Mouse (Mus musculus): ENCODE measurements around the gene Esrp2.

Esrp2 gene

DNA sequence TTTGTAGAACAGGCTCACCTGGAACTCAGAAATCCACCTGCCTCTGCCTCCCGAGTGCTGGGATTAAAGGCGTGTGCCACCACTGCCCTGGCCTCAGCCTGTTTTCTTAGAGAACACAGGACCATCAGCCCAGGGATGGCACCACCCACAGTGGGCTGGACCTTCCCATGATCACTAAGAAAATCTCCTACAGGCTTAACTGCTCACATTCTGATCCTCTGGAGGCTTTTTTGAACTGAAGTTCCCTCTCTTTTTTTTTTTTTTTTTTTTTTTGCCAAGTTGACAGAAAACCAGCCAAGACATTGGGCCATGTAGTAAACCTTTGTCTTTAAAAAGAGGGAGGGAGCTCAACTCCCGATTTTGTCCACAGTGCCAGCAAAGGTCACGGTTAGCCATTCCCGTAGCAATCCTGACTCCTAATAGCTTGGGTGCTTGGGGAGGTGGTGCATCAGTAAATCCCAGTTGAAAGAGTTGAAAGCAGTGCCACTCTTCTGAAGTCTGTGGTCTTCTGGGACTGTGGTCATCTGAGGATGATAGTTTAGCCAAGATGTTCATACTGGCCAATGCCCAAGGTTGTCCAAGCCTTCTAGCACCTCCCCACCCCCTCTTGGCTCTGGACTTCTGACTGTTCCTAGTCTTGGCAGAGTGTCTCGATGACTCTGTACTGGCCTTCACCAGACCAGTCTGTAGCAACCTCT lies 11.2 kb upstream of the Esrp2 start:
- DNase-seq (ENCODE audit: low spot score) = no peak

DNA sequence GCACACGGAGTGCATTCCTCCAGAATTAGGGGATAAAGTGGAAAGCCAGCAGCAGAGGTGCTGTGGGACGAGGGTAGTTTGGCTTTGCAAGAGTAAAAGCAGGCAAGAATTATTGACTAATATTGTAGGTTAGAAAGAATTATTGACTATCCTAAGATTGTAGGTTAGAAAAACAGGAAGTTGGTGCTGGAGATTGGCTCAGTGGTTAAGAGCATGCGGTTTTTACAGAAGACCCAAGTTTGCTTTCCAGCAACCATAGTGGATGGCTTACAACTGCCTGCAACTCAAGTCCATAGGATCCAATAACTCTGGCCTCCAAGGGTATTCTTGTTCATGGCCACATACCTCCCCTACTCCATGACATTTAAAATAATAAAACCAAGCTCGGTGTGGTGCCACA lies 9.2 kb upstream of the Esrp2 start:
- DNase-seq (ENCODE audit: low spot score) = no peak

DNA sequence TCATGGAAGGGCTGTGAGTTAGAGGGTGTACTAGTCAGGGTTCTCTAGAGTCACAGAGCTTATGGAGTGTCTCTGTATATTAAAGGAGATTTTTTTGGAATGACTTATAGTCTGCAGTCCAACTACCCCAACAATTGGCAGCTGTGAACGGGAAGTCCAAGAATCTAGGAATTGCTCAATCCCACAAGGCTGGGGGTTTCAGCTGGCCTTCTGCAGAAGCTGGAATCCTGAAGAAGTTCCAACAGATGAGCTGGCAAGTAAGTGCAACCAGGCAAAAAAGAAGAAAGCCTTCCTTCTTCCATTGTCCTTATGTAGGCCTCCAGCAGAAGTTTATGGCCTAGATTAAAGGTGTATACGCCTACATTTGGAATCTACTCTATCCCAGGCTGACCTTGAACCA lies 8.6 kb upstream of the Esrp2 start:
- no peak for DNase-seq (ENCODE audit: low spot score)

GRCm38 (mm10) chr8:106140769-106141168 lies 4.0 kb upstream of the Esrp2 start:
- peak; percentile 89 for DNase-seq (ENCODE audit: low spot score)

GRCm38 (mm10) chr8:106140191-106140590 lies 3.4 kb upstream of the Esrp2 start:
- DNase-seq (ENCODE audit: low spot score) = no peak

DNA sequence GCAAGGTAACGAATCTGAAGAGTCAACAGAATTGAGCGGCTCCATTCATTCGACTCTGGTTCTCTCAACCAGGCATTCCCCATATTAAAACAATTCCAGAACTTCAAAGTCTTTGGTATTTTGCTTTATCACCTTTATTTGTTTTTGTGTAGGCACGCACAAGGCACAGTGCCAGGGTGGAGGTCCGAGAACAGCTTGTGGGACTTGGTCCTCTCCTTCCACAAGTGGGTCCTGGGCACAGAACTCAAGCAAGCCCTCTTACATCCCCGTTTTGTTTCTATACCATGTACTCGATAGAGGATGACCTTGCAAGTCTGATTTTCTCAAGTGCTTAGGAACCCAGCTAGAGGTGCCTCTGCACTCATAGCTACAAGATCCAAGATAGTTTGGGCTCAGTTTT lies 1.8 kb upstream of the Esrp2 start:
- no peak for DNase-seq (ENCODE audit: low spot score)

DNA sequence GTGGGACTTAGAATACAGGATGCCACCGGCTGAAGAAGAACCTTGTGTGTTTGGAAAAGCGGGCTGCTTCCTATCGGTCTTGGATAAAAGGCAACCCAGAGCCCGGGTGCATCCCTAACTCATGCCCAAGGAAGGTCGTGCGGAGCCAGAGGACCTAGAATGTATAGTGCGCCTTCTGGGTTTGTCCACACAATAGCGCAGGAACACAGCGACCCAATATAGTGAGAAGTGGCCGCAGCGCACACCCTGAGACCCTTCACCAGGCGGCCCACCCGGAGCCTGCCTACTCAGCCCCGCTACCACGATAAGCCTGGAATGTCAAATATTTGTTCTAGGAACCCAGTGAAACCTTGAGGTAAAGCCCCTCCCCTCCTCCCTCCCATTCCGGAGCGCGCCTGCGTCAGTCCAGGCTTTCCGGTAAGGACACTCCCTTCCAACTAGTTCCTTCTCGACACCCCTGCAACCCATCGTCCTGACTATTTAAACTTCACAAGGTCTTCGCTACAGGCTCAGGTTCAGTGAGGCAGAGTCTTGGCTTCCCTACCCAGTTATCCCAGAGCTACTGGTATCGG lies 1.2 kb upstream of the Esrp2 start:
- peak; percentile 77 for DNase-seq (ENCODE audit: low spot score)

DNA sequence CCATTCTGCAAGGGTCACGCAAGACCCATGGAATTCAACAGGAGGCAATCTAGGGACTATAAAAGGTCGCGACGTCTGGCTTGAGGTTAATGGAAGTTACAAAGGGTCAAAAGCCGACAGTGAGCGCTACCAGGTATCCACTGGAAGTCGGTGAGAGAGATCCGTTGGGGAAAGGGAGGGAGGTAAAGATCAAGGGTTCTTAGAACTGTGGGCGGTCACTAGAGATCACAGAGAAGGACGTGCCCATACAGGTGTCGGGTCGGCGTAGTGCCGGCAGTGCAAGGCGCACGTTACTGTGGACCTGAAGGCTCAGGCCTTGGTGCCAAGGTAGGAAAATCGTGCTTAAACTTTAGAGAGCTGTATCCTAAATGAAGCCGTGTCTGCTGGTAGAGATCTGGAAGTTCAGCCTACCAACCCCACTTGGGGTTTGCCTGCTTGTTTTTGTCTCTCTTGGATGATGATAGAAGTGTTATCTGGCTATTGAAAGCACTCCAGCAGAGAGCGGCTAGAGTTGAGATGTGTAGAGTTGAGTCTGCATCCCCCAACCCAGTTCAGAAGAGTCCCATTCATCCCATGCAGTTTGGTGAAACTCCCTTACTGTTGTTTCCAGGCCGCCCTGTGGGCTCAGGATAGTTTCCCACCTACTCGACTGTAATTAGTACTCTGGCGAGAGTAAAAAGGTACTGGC lies 588 bp upstream of the Esrp2 start:
- no peak for DNase-seq (ENCODE audit: low spot score)

GRCm38 (mm10) chr8:106135672-106136071 lies 1.1 kb downstream of the Esrp2 start:
- DNase-seq (ENCODE audit: low spot score) = no peak

DNA sequence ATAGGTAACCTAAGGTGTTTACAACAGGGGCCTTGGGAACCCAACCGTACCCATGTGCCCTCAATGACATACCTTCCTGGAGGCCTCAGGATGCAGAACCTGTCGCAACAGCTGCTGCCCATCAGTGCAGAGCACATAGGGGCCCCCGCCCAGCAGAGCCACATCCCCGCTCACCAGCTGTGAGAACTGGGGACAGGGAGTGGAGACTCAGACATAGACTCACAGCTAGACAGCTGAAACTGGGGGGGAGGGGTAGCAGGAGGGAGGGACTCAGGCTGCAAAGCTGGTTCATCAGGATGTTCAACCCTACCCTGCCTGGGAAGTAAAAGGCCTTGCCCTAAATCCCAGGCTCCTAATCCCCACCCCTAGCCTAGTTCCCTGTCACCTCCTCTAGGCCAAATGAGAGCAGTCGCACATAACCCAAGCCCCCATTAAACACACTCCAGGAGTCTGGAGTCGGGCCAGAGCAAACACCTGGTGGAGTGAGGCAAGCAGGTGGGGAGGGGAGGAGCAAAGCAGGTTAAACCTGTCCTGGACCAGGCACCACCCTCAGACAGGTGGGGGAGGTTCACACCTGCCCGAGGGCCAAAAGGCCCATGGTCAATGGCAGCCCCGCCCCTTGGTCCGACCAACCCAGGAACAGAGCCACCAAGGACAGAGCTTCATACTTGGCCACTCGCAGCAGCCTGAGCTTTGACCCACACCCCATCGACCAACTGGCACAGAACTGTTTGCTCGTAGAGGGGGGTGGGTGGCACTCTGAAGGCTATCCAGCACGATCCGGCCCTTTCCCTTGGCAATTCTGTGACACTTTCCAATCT lies 1.8 kb downstream of the Esrp2 start:
- no peak for DNase-seq (ENCODE audit: low spot score)

- no peak for DNase-seq (ENCODE audit: low spot score)
Measured at GRCm38 (mm10) chr8:106133946-106134345, 2.8 kb downstream of the Esrp2 start.

- DNase-seq (ENCODE audit: low spot score) = no peak
Measured at GRCm38 (mm10) chr8:106133526-106133925, 3.2 kb downstream of the Esrp2 start.

- DNase-seq (ENCODE audit: low spot score) = no peak
Measured at GRCm38 (mm10) chr8:106132356-106132755, 4.4 kb downstream of the Esrp2 start.

DNA sequence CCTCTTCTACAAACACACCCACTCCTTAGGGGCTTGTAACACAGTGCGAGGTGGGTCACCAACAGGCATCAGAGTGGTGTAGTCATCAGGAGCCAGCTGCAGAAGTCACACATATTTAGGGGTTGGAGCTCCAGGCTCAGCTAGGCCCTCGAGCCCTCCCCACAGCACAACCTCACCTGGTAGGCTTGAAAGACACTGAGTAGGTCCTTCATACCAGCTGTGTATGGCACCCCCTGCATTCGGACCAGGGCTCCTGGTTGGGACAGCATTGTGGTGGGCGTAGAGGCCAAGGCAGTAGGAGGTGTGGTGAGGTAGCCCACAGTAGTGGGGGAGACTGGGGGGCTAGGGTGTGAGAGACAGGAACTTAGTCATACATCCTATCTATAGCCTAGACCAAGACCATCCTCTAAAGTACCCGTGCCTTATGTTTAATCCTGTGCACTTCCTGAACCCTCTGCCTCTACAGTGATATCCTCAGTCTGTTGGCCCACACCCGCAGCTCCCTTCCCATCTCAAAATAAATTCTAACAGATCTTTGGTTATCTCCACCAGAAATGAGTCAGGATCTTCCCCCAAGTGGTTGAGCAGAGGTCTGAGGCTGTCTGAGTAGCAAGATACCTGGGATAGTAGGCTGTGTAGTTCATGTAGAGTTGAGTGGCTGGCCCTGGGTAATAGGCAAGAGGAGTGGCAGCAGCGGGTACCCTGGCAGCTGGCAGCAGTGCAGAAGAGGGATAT lies 5.1 kb downstream of the Esrp2 start:
- no peak for DNase-seq (ENCODE audit: low spot score)

DNA sequence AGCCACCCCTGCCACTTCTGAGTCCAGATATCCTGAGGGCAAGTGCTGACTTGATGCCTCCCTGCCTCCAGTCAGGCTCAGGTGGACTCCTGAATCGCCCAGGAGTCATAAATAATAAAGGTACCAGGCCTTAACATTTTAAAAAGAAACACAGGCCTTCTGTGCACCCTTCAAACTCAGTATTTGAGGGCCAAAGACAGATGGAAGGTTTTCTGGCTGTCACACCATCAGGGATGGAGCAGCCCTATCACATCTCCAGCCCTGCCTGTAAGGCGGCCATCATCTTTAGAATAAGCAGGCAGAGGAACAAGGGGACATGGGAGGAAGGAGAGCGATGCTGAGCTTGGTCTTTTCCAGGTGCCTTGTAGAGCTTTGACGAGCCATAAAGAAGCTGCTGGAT lies 5.8 kb downstream of the Esrp2 start:
- DNase-seq (ENCODE audit: low spot score) = no peak

DNA sequence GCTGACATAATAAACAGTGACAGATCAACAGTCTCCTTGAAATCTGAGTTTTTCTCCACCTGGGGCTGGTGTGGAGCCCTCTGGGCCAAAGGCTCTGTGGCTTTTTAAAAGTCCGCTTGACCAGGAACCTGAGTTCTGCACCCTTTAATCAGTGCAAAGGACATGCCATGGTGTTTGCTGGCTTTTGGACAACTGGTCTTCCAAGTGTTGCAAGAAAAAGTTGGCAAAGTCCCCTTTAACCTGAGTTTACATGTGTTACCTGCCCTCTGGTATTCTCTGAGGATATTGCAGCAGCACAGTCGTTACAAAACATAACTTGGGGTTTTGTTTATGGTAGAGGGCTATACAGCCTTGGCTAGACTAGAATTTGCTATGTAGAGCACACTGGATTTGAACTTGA lies 6.3 kb downstream of the Esrp2 start:
- no peak for DNase-seq (ENCODE audit: low spot score)

- no peak for DNase-seq (ENCODE audit: low spot score)
Measured at GRCm38 (mm10) chr8:106129997-106130396, 6.8 kb downstream of the Esrp2 start.

GRCm38 (mm10) chr8:106129232-106129930 lies 7.4 kb downstream of the Esrp2 start:
- no peak for DNase-seq (ENCODE audit: low spot score)

- DNase-seq (ENCODE audit: low spot score) = peak; percentile 69
Measured at GRCm38 (mm10) chr8:106127882-106128410, 8.8 kb downstream of the Esrp2 start.

GRCm38 (mm10) chr8:106127054-106127453 lies 9.7 kb downstream of the Esrp2 start:
- no peak for DNase-seq (ENCODE audit: low spot score)

- DNase-seq (ENCODE audit: low spot score) = no peak
Measured at GRCm38 (mm10) chr8:106126055-106126454, 10.7 kb downstream of the Esrp2 start.
